Mouse (Mus musculus) embryonic facial prominence, embryonic 14.5 days (tissue): ENCODE results near the gene Sun1. TPM values are rescaled to one million over a fixed set of nuclear protein-coding genes. Genes with fewer than 3 reads are reported as not detected.

Experiments
- ATAC-seq: fragments of 200-750 bp; cut with Nextera tagmentation; 2 replicates; pipeline ENCODE4 v1.8.0; 2017; ENCODE audit warnings: low read depth, moderate number of reproducible peaks, moderate TSS enrichment
- DNase-seq: peaks from one replicate; pipeline ENCODE4 v3.0.0-alpha.2; 2015; ENCODE audit warnings: low spot score
- H3K27ac ChIP-seq: fragments of 300-500 bp; sonication (generic); replicated peaks from 2 replicates; pipeline ENCODE4 v1.5.1; 2014; ENCODE audit warnings: low read depth, mild to moderate bottlenecking, low read length, moderate library complexity
- H3K27me3 ChIP-seq: fragments of 300-500 bp; sonication (generic); replicated peaks from 2 replicates; pipeline ENCODE4 v1.6.1; 2014; ENCODE audit warnings: low read length; ENCODE audit not compliant: control insufficient read depth, insufficient read depth
- H3K36me3 ChIP-seq: fragments of 300-500 bp; sonication (generic); 2 replicates; pipeline ENCODE4 v1.6.1; 2014; ENCODE audit warnings: low read length, mixed read lengths; ENCODE audit not compliant: control insufficient read depth, insufficient read depth
- H3K4me1 ChIP-seq: fragments of 300-500 bp; sonication (generic); 2 replicates; pipeline ENCODE4 v1.6.1; 2014; ENCODE audit warnings: antibody characterized with exemption, low read length; ENCODE audit not compliant: control insufficient read depth, insufficient read depth
- H3K4me2 ChIP-seq: fragments of 300-500 bp; sonication (generic); 2 replicates; pipeline ENCODE4 v1.6.1; 2014; ENCODE audit warnings: low read depth, mild to moderate bottlenecking, low read length, moderate library complexity, mixed read lengths
- H3K4me3 ChIP-seq: fragments of 300-500 bp; sonication (generic); 2 replicates; pipeline ENCODE4 v1.5.1; 2014; ENCODE audit warnings: low read depth, mild to moderate bottlenecking, low read length
- H3K9ac ChIP-seq: fragments of 300-500 bp; sonication (generic); 2 replicates; pipeline ENCODE4 v1.6.1; 2014; ENCODE audit warnings: low read depth, mild to moderate bottlenecking, low read length, moderate library complexity, mixed read lengths
- H3K9me3 ChIP-seq: fragments of 300-500 bp; sonication (generic); 2 replicates; pipeline ENCODE4 v1.6.1; 2016; ENCODE audit warnings: low read length; ENCODE audit not compliant: control insufficient read depth
- WGBS: fragments of 180-500 bp; shearing (Covaris S2); extraction: QIAGEN DNeasy Blood & Tissue Kit; methylation state at CpG from one replicate; pipeline ENCODE4 v1.1.7; 2014; 5-methylcytosine and 5-hydroxymethylcytosine counted together
- polyA plus RNA-seq: library from polyadenylated mRNA; unstranded; fragments of >200 nt; fragmentation: Nextera tagmentation; extraction: Ambion mirVana; gene quantifications from 2 replicates; pipeline ENCODE4 v1.2.1, GENCODE M21; 2014

Gene Sun1
- 56.3 and 59.5 TPM in 2 replicates for polyA plus RNA-seq

- H3K27me3 ChIP-seq: no peaks in the 10 kb centered on the region
- H3K9me3 ChIP-seq: no peaks in the 10 kb centered on the region
- peak within 1 kb of the TSS; percentile 93 for H3K4me3 ChIP-seq
- H3K27ac ChIP-seq: peak within 1 kb of the TSS; percentile 91
- H3K4me1 ChIP-seq: peaks cover 10% of the 10 kb centered on the region
- WGBS: 2% methylated on average over 31 of the region's 64 CpGs
- DNase-seq (peak; percentile 98), ATAC-seq (peak; percentile 99)
- peak within 1 kb of the TSS; percentile 84 for H3K4me2 ChIP-seq
- H3K9ac ChIP-seq: peak within 1 kb of the TSS; percentile 83
- H3K36me3 ChIP-seq: no peaks in the 10 kb centered on the region
Measured at GRCm38 (mm10) chr5:139199995-139200769, at the start of gene Sun1. Sun1 (plus strand) TSS chr5:139200637.

DNA sequence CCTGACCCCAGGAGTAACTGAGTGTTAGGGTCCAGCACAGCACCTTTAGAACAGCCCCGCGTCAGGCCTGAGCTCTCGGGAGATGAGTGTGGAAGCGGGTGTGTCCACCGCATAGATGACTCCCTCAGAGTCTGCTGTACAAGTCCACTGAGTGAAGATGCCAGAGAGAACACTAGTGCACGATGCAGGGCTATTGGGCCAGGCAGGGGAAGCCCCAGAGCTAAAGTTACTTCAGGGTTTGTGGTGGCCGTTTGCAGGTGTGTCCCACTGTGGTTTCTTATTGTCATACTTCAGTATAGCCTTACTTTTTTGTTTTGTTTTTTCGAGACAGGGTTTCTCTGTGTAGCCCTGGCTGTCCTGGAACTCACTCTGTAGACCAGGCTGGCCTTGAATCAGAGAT lies 39.5 kb upstream of the Sun1 start:
- Histone ChIP-seq H3K36me3 (peaks cover 66% of the 10 kb centered on the region), H3K9me3 (no peaks in the 10 kb centered on the region), H3K4me3 (no peak overlapping the region), H3K4me1 (no peaks in the 10 kb centered on the region), H3K27ac (no peak overlapping the region), H3K27me3 (no peaks in the 10 kb centered on the region), H3K4me2 (no peak overlapping the region), H3K9ac (no peak overlapping the region)
- no peak for DNase-seq
- WGBS: 82% methylated on average over 8 of the region's 8 CpGs
- no peak for ATAC-seq

DNA sequence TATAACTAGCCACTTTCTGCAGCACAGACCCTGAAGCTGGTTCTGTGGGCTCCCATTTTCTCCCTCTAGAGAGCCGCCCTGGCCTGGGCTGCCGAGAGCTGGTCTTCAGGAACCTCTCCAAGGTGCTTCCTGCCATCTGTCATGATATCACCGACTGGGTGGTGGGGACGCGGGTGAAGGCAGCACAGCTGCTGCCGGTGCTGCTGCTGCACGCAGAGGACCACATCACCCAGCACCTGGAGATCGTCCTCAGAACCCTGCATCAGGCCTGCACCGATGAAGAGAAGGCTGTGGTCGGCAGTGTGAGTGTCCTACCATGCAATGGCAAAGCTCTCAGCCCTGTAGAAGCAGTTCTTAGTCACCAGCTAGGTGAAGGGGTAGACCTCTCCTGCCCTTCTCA lies 38.8 kb upstream of the Sun1 start:
- 84% methylated on average over 10 of the region's 10 CpGs for WGBS
- no peaks in the 10 kb centered on the region for H3K27me3 ChIP-seq
- ATAC-seq (no peak), DNase-seq (no peak)
- H3K9me3 ChIP-seq: no peaks in the 10 kb centered on the region
- H3K4me3 ChIP-seq: no peak overlapping the region
- H3K36me3 ChIP-seq: peaks cover 65% of the 10 kb centered on the region
- no peak overlapping the region for H3K9ac ChIP-seq
- no peak overlapping the region for H3K27ac ChIP-seq
- H3K4me1 ChIP-seq: no peaks in the 10 kb centered on the region
- H3K4me2 ChIP-seq: no peak overlapping the region

GRCm38 (mm10) chr5:139166781-139167361 lies 33.6 kb upstream of the Sun1 start:
- H3K27me3 ChIP-seq: no peaks in the 10 kb centered on the region
- no peak overlapping the region for H3K4me2 ChIP-seq
- no peaks in the 10 kb centered on the region for H3K4me1 ChIP-seq
- no peak overlapping the region for H3K9ac ChIP-seq
- H3K9me3 ChIP-seq: no peaks in the 10 kb centered on the region
- H3K4me3 ChIP-seq: no peak overlapping the region
- ATAC-seq (no peak), DNase-seq (no peak)
- no peak overlapping the region for H3K27ac ChIP-seq
- WGBS: 87% methylated on average over 6 of the region's 6 CpGs
- peaks cover 85% of the 10 kb centered on the region for H3K36me3 ChIP-seq

GRCm38 (mm10) chr5:139167548-139167947 lies 32.9 kb upstream of the Sun1 start:
- no peak for ATAC-seq
- peaks cover 85% of the 10 kb centered on the region for H3K36me3 ChIP-seq
- no peak overlapping the region for H3K9ac ChIP-seq
- no peak overlapping the region for H3K27ac ChIP-seq
- no peak for DNase-seq
- H3K4me1 ChIP-seq: no peaks in the 10 kb centered on the region
- no peaks in the 10 kb centered on the region for H3K27me3 ChIP-seq
- H3K4me2 ChIP-seq: no peak overlapping the region
- H3K9me3 ChIP-seq: no peaks in the 10 kb centered on the region
- WGBS: 65% methylated on average over 1 of the region's 1 CpGs
- H3K4me3 ChIP-seq: no peak overlapping the region

DNA sequence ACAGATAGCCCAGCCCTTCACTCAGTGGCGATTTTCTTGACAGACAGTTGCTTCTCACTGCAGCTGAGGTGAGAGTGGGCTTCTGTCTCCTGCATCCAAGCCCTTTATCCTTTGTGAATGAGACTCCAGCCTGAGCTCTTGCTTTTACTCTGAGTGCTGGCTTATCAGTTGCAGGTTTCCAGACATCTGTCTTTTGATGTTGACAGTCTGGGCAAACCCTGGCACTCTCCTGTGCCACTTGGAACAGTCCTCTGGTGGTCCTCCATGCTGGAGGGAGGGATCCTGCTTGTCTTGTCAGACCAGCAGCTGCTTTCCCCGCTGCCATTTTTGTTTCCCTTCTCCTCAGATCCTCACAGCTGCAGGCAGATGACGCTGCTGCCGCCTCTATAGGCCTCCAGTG lies 28.5 kb upstream of the Sun1 start:
- WGBS: 93% methylated on average over 4 of the region's 4 CpGs
- Histone ChIP-seq H3K4me1 (no peaks in the 10 kb centered on the region), H3K27me3 (no peaks in the 10 kb centered on the region), H3K36me3 (peaks cover 71% of the 10 kb centered on the region), H3K4me2 (no peak overlapping the region), H3K9me3 (no peaks in the 10 kb centered on the region), H3K27ac (no peak overlapping the region), H3K9ac (no peak overlapping the region), H3K4me3 (no peak overlapping the region)
- DNase-seq (no peak), ATAC-seq (no peak)

GRCm38 (mm10) chr5:139174141-139174540 lies 26.3 kb upstream of the Sun1 start:
- 72% methylated on average over 10 of the region's 10 CpGs for WGBS
- H3K4me2 ChIP-seq: no peak overlapping the region
- peak overlapping the region; percentile 22 for H3K9ac ChIP-seq
- H3K36me3 ChIP-seq: peaks cover 67% of the 10 kb centered on the region
- ATAC-seq (no peak), DNase-seq (no peak)
- H3K9me3 ChIP-seq: no peaks in the 10 kb centered on the region
- H3K27ac ChIP-seq: no peak overlapping the region
- no peak overlapping the region for H3K4me3 ChIP-seq
- no peaks in the 10 kb centered on the region for H3K27me3 ChIP-seq
- no peaks in the 10 kb centered on the region for H3K4me1 ChIP-seq

- H3K4me2 ChIP-seq: no peak overlapping the region
- DNase-seq (peak; percentile 51), ATAC-seq (peak; percentile 56)
- H3K4me3 ChIP-seq: no peak overlapping the region
- H3K9me3 ChIP-seq: no peaks in the 10 kb centered on the region
- H3K9ac ChIP-seq: peak overlapping the region; percentile 22; the same call in 1 of the 2 replicates
- H3K4me1 ChIP-seq: no peaks in the 10 kb centered on the region
- H3K27ac ChIP-seq: no peak overlapping the region; the same call in 1 of the 2 replicates
- H3K36me3 ChIP-seq: peaks cover 69% of the 10 kb centered on the region
- 64% methylated on average over 10 of the region's 10 CpGs for WGBS
- no peaks in the 10 kb centered on the region for H3K27me3 ChIP-seq
Measured at GRCm38 (mm10) chr5:139174556-139175547, 25.6 kb upstream of the Sun1 start.
